Mouse (Mus musculus) stomach, embryonic 16.5 days (tissue): ENCODE results near the gene Ccr9. TPM values are rescaled to one million over a fixed set of nuclear protein-coding genes. Genes with fewer than 3 reads are reported as not detected.
A peak's percentile ranks its signal among the peaks of the same experiment; 100 is the strongest.

Source experiments
- ATAC-seq: fragments of 200-750 bp; cut with Nextera tagmentation; 2 replicates; pipeline ENCODE4 v1.8.0; 2017; ENCODE audit warnings: moderate number of reproducible peaks, moderate TSS enrichment; ENCODE audit not compliant: insufficient read depth, low FRiP score
- H3K27ac ChIP-seq: fragments of 300-500 bp; sonication (generic); 2 replicates; pipeline ENCODE4 v1.5.1; 2014; ENCODE audit warnings: low read length
- H3K27me3 ChIP-seq: fragments of 300-500 bp; sonication (generic); 2 replicates; pipeline ENCODE4 v1.6.1; 2014; ENCODE audit warnings: low read length, control low read depth, mixed read lengths; ENCODE audit not compliant: control insufficient read depth, insufficient read depth
- H3K36me3 ChIP-seq: fragments of 300-500 bp; sonication (generic); 2 replicates; pipeline ENCODE4 v1.6.1; 2014; ENCODE audit warnings: low read length; ENCODE audit not compliant: control insufficient read depth, insufficient read depth
- H3K4me1 ChIP-seq: fragments of 300-500 bp; sonication (generic); 2 replicates; pipeline ENCODE4 v1.6.1; 2014; ENCODE audit warnings: low read length, control low read depth, mixed read lengths; ENCODE audit not compliant: control insufficient read depth, insufficient read depth
- H3K4me2 ChIP-seq: fragments of 300-500 bp; sonication (generic); 2 replicates; pipeline ENCODE4 v1.6.1; 2014; ENCODE audit warnings: low read depth, low read length, mixed read lengths
- H3K4me3 ChIP-seq: fragments of 300-500 bp; sonication (generic); replicated peaks from 2 replicates; pipeline ENCODE4 v1.5.1; 2014; ENCODE audit warnings: mild to moderate bottlenecking, low read length
- H3K9ac ChIP-seq: fragments of 300-500 bp; sonication (generic); 2 replicates; pipeline ENCODE4 v1.6.1; 2014; ENCODE audit warnings: low read length
- H3K9me3 ChIP-seq: fragments of 300-500 bp; sonication (generic); replicated peaks from 2 replicates; pipeline ENCODE4 v1.6.1; 2016; ENCODE audit warnings: low read length, control low read depth; ENCODE audit not compliant: control insufficient read depth
- WGBS: fragments of 180-500 bp; shearing (Covaris S2); extraction: QIAGEN DNeasy Blood & Tissue Kit; methylation state at CpG from one replicate; pipeline ENCODE4 v1.1.7; 2014; 5-methylcytosine and 5-hydroxymethylcytosine counted together
- polyA plus RNA-seq: library from polyadenylated mRNA; unstranded; fragments of >200 nt; fragmentation: Nextera tagmentation; extraction: Ambion mirVana; gene quantifications from 2 replicates; pipeline ENCODE4 v1.2.1, GENCODE M21; 2015

Gene Ccr9
- polyA plus RNA-seq, 1 experiment from 2014 or later, result 0.41 TPM

DNA sequence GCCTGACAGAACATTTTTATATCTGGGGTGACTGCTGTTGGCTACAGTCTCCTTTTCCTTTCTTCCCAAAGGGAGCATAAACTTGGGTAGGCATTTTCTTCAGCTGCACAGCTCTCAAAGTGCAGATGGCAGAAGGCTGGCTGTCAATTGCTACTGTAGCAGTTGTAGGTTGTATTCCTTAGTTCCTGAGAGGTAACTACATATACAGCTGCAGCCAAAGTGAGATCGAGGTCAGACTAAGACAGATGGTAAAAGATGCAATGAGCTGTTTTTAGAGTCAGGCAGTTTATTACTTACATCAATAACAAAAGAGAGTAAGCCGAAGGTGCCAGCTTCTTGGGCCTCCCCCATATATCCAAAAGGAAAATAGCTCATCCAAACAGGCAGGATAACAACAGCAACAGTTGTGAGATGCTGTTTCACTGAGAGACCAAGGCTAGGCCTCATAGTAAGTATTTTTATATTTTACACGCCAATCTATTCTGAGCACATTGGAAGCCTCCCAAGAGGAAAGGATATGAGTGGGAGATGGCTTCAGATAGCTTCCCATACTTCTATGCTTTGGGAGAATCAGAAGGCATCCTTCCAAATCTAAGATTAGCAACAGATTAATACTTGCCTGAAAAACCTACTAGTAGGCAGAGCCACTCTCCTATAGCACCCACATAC, 17.5 kb downstream of the Ccr9 start:
- Histone ChIP-seq H3K4me3 (no peak overlapping the region), H3K27me3 (no peaks in the 10 kb centered on the region), H3K27ac (no peak overlapping the region), H3K9ac (no peak overlapping the region), H3K4me1 (no peaks in the 10 kb centered on the region), H3K36me3 (peaks cover 3% of the 10 kb centered on the region; the same call in 1 of the 2 replicates), H3K4me2 (no peak overlapping the region), H3K9me3 (no peaks in the 10 kb centered on the region)
- ATAC-seq, result no peak
- WGBS, result 90% methylated on average over 3 of the region's 3 CpGs

DNA sequence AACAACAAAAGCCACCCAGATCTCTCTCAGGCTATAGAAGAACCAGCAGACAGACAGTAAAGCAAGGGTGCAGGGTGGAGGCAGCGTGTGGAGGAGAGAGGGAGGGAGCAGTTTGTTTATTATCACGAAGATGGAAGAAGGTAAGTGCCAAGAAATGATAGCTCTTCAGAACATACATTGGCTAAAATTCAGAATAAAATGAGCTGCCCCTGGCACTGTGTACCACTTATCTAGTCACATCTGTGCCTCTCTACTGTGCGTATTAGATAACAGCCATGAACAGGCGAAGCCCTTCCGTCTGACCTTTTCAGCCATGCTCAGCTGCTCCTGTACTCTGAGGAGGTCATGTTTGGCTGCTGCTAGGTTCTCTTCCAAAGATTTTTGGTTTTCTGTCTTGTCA, 23.6 kb downstream of the Ccr9 start:
- no peak overlapping the region for H3K4me2 ChIP-seq
- WGBS, result 85% methylated on average over 5 of the region's 5 CpGs
- H3K36me3 ChIP-seq, result 0 out of 2 replicates have a peak, but pooled peaks cover 3% of the 10 kb centered on the region
- ATAC-seq, result 0 out of 2 replicates have a peak, but pooled peaks have one; percentile 60
- no peak overlapping the region for H3K4me3 ChIP-seq
- no peaks in the 10 kb centered on the region for H3K4me1 ChIP-seq
- H3K9me3 ChIP-seq, result no peaks in the 10 kb centered on the region
- H3K27me3 ChIP-seq, result no peaks in the 10 kb centered on the region
- H3K27ac ChIP-seq, result no peak overlapping the region
- no peak overlapping the region for H3K9ac ChIP-seq

DNA sequence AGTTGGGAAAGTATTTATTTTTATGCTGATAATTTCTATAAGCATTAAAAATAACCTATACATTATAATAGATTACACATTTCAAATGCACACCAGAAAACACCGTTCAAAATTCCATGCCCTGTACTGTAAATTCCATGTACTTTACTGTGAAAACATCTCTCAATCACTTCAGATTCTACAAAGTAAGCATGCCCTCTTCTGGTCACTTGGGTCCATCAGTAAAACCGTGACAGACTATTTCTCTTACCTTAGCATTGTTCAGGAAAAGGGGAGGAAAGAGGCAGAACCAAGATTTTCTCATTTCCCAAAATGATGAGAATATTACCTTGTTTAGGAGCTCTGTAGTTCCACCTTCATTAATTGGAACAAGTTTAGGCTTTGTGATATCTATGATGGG, 31.0 kb downstream of the Ccr9 start:
- Histone ChIP-seq H3K9ac (no peak overlapping the region), H3K4me2 (no peak overlapping the region), H3K27ac (no peak overlapping the region), H3K36me3 (peaks cover 11% of the 10 kb centered on the region), H3K27me3 (no peaks in the 10 kb centered on the region), H3K9me3 (no peaks in the 10 kb centered on the region), H3K4me1 (no peaks in the 10 kb centered on the region), H3K4me3 (no peak overlapping the region)
- 50% methylated on average over 2 of the region's 2 CpGs for WGBS
- ATAC-seq, result no peak

DNA sequence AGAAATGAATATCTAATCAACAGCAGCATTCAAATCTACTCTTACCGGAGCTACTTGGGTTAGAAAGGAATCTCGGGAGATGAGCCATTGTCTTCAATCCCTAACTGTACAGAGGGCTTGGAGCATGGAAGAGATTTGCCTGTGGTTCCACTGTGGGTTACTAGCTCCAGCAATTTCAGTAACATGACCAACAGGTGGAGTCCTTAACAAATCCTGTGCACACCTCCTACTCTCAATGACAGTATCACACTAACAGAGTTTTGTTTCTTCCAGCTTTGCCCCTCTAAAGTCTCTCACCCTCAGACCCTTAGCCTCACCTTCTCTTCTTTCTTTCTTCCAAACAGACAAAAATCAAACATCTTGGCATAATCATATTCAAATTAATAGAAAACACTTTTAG, 34.9 kb downstream of the Ccr9 start:
- no peak overlapping the region for H3K9ac ChIP-seq
- WGBS, result 74% methylated on average over 2 of the region's 2 CpGs
- peaks cover 7% of the 10 kb centered on the region; the same call in 1 of the 2 replicates for H3K36me3 ChIP-seq
- H3K27me3 ChIP-seq, result no peaks in the 10 kb centered on the region
- ATAC-seq, result no peak
- no peaks in the 10 kb centered on the region for H3K9me3 ChIP-seq
- no peak overlapping the region for H3K4me3 ChIP-seq
- H3K4me1 ChIP-seq, result peaks cover 6% of the 10 kb centered on the region
- no peak overlapping the region for H3K4me2 ChIP-seq
- no peak overlapping the region for H3K27ac ChIP-seq

DNA sequence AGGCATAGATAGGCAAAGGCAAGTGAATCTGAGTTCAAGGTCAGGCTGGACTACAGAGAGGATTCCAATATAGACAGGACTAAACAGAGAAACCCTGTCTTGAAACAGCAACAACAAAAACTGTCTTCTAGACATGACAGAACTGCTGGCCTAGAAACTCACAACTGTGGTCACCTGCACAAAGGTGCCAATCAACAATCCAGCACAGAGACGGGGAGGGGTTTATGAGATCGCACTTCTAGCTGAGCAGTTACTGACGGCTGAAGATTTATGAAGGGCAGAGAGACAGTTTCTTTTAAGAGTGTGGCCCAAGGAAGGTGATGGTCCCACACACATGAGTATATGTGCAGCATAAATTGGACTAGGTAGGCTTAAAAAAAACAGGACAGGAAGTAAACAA, 38.1 kb downstream of the Ccr9 start:
- Histone ChIP-seq H3K4me1 (peaks cover 6% of the 10 kb centered on the region), H3K4me3 (no peak overlapping the region), H3K27me3 (no peaks in the 10 kb centered on the region), H3K9me3 (no peaks in the 10 kb centered on the region), H3K9ac (0 out of 2 replicates have a peak overlapping the region, but pooled peaks have one; percentile 12), H3K27ac (no peak overlapping the region), H3K36me3 (peaks cover 3% of the 10 kb centered on the region; the same call in 1 of the 2 replicates), H3K4me2 (peak overlapping the region; percentile 59)
- ATAC-seq, result no peak
- WGBS, result 18% methylated on average over 3 of the region's 3 CpGs

DNA sequence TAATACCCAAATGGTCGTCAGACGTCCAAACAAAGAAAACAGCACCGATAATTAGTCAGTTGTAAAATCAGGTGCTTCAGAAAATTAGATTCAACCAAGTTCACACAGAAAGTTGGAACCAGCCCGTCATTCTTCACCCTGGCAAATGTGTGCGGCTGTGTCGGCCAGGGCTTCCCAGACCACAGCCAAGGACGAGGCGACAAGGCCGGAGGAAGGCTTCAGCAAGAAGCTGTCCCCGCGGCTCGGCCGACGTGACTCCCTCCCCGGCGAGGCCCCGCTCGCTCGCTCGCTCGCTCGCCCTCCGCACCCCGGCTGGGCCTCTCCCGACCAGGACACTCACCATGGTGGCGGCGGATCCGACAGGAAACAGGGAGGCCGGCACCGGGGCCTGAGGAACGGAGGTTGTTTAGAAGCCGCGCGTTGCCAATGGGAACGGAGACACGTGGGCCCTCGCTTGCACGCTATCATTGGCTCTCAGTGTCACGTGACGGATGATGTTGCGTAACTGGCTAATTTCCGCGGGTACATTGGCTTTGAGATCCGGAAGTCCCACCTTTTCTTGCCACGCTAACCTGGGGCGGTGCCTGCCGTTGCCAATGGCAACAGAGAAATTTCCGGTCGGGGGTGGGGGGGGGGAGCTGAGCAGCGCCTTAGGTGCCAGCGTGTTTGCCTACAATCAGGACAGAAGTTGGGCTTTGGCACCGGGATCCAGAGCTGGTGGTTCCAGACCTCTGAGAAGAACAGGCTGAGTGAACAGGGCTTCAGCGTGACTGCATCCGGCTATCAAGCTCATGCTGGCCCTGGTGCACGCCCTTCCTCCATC, 39.2 kb downstream of the Ccr9 start, which contains the start of gene Lztfl1:
Lztfl1 (minus strand) TSS at position 512 of the 823 bp plus-strand sequence.
- Histone ChIP-seq H3K27me3 (no peaks in the 10 kb centered on the region), H3K4me1 (peaks cover 6% of the 10 kb centered on the region), H3K9me3 (no peaks in the 10 kb centered on the region), H3K36me3 (no peaks in the 10 kb centered on the region), H3K9ac (peak within 1 kb of the TSS; percentile 89), H3K27ac (peak within 1 kb of the TSS; percentile 73), H3K4me3 (peak within 1 kb of the TSS; percentile 98), H3K4me2 (peak within 1 kb of the TSS; percentile 63)
- under 1% methylated on average over 55 of the region's 55 CpGs for WGBS
- peak; percentile 100 for ATAC-seq

DNA sequence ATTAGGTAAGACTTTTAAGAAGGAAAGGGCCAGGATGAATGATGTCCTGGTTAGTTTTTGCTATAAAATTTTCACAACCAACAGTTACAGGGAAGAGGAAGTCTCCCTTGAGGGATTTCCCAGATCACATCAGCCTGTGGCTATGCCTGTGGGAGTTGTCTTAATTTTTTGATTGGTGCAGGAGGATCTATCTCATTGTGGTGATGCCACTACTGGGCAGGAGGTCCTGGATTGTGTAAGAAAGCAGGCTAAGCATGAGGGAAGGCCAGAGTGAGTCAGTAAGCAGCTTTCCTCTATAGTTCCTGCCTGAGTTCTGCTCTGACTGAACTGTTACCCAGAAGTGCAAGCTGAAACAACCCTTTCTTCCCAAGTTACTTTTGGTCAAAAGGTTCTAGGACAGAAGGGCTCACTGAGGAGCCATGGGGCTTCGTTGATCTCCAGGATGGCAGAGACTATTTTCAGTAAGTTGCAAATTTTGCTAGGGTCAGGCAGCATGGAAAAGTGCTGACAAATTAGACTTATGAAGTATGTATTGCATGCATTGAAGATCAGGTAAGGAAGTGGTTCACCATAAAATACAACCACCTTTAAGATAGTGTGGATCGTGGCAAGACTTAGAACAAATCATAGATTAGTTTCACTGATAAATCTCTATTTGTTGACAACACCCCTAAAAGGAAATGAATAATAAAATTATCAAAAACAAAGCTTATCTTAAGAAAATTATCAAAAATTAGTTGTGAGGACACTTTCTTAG, 44.7 kb downstream of the Ccr9 start:
- no peak for ATAC-seq

DNA sequence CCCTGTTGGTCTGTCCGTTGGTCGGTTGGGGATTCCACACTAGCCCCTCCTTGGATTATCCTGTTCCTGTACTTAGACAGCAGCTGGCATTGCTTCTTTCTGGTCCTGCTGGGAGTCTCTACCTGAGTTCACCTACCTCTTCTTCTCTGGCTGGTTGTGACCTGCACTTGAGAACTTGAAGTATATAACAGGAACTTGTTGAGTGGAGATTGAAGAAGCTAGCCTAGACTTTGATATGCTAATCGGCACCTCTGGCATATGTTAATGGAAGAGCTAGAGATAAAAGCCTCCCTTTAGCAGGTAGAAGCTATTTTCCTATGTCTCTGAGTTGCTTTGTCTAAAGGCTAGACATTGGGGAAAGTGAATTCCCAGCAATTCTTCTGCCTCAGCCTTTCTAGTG, 53.0 kb downstream of the Ccr9 start:
- Histone ChIP-seq H3K27ac (no peak overlapping the region), H3K36me3 (no peaks in the 10 kb centered on the region), H3K27me3 (no peaks in the 10 kb centered on the region), H3K4me1 (no peaks in the 10 kb centered on the region), H3K4me2 (no peak overlapping the region), H3K4me3 (no peak overlapping the region), H3K9me3 (peaks cover 4% of the 10 kb centered on the region; the same call in 1 of the 2 replicates), H3K9ac (no peak overlapping the region)
- WGBS, result 81% methylated on average over 3 of the region's 3 CpGs
- no peak for ATAC-seq

More for the DNA sequence above, 44.7 kb downstream of the Ccr9 start:
- Histone ChIP-seq H3K9ac (no peak overlapping the region), H3K36me3 (no peaks in the 10 kb centered on the region), H3K27me3 (no peaks in the 10 kb centered on the region), H3K4me3 (no peak overlapping the region), H3K4me2 (no peak overlapping the region), H3K9me3 (no peaks in the 10 kb centered on the region), H3K27ac (no peak overlapping the region), H3K4me1 (no peaks in the 10 kb centered on the region)
- 54% methylated on average over 2 of the region's 2 CpGs for WGBS
